Mouse (Mus musculus) olfactory bulb, adult 2 months (tissue): ENCODE data around the gene Gsk3a.

Experiments
- CTCF ChIP-seq: fragments of 200-500 bp; IDR thresholded peaks from 2 replicates; pipeline ENCODE4 v1.5.1; 2012; ENCODE audit warnings: low read depth, mild to moderate bottlenecking, low read length, moderate library complexity; ENCODE audit not compliant: insufficient read depth
- POLR2A ChIP-seq: fragments of 200-500 bp; IDR thresholded peaks from 2 replicates; pipeline ENCODE4 v1.6.1; 2012; ENCODE audit warnings: mild to moderate bottlenecking, low read depth, low read length, moderate library complexity; ENCODE audit not compliant: insufficient read depth

DNA sequence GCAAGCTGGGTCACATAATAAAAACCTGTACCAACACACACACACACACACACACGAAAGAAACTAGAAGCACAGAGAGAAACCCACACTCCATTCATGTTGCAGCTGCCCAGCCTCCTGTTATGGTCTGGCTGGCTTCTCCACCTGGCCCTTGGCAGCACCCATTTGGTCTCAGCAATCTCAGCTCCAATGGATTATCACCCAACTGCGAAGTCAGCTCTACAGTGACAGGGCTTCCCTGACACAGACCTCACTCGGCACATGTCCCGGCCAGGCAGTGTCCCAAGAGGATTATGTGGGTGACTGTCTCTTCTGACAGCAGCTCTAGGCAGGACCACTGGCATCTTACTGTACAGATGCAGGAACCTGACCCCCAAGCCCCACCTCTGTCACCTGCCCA, 27.2 kb downstream of the Gsk3a start:
- TF ChIP-seq CTCF (no peak), POLR2A (no peak)
